Mouse (Mus musculus) lung, postnatal 0 days (tissue): ENCODE measurements around the gene Abi3.

Experiments used
- CTCF ChIP-seq: IDR thresholded peaks from 2 replicates; pipeline ENCODE4 v1.5.1; 2016; ENCODE audit warnings: antibody characterized with exemption, mild to moderate bottlenecking
- EP300 ChIP-seq: IDR thresholded peaks from 2 replicates; pipeline ENCODE4 v1.6.1; 2016; ENCODE audit warnings: antibody characterized with exemption, mild to moderate bottlenecking, control low read depth

- TF ChIP-seq CTCF (no peak), EP300 (no peak)
Measured at GRCm38 (mm10) chr11:95792950-95793509, 49.2 kb downstream of the Abi3 start.
